Mouse (Mus musculus): ENCODE measurements around the gene Adipor2. TPM values are rescaled to one million over a fixed set of nuclear protein-coding genes. Genes with fewer than 3 reads are reported as not detected.

Gene Adipor2
- polyA plus RNA-seq, 1 experiment from 2014 or later, result 37.1 TPM

DNA sequence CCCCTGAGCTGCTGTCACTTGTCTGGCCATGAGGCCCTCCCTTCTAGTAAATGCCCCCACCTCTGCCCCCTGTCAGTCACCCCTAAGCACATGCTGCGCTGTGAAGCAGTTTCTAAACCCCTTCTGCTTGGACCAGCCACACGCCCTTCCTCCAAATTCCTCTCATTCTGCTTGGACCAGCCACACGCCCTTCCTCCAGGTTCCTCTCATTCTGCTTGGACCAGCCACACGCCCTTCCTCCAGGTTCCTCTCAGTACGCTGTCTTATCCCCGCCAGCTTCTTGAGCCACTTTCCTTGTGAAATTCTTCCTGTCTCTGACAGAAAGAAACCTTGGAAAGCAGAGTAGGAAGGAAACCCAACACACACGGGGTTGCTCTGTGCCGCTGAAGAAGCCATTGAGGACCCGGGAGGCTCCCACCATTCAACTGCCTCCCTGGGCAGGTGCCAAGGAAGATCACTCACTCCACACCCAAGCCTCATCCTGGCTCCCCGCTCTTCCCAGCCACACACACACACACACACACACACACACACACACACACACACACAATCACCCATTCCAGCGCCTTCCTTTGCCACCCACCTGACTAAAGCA lies 88.9 kb downstream of the Adipor2 start:
- Histone ChIP-seq H3K36me3 (replicated peaks) (no peaks in the 10 kb centered on the region), H3K4me1 (peaks cover 49% of the 10 kb centered on the region), H3K4me3 (no peak overlapping the region), H3K27me3 (ENCODE audit: poor library complexity, severe bottlenecking) (peaks cover 92% of the 10 kb centered on the region), H3K27ac (no peak overlapping the region), H3K9me3 (no peaks in the 10 kb centered on the region)
- 12% methylated on average over 10 of the region's 11 CpGs for WGBS
- no peak for DNase-seq (ENCODE audit: extremely low spot score, low spot score)

DNA sequence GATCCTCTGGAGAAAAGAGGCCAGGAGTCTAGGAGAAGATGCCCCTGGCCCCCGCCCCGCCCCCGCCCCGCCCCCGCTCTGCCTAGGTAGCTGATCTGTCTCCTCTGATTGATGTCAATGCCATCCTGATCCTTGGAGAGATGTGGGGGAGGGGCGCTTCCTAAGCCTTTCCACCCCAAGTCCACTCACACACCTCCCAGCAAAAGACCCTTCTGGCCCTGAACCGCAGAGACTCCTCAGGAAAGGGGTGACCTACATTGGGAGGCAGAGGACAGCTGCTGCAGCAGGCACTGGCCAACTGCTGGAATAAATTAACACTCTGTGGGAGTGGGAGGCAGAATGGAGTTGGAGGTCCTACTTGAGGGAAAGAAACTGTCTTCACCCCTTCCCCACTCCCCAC lies 91.0 kb downstream of the Adipor2 start:
- no peaks in the 10 kb centered on the region for H3K36me3 ChIP-seq (replicated peaks)
- H3K4me3 ChIP-seq, result no peak overlapping the region
- peaks cover 79% of the 10 kb centered on the region for H3K27me3 ChIP-seq (ENCODE audit: poor library complexity, severe bottlenecking)
- WGBS, result 43% methylated on average over 7 of the region's 7 CpGs
- DNase-seq (ENCODE audit: extremely low spot score, low spot score), result no peak
- peaks cover 42% of the 10 kb centered on the region for H3K4me1 ChIP-seq
- no peaks in the 10 kb centered on the region for H3K9me3 ChIP-seq
- no peak overlapping the region for H3K27ac ChIP-seq

DNA sequence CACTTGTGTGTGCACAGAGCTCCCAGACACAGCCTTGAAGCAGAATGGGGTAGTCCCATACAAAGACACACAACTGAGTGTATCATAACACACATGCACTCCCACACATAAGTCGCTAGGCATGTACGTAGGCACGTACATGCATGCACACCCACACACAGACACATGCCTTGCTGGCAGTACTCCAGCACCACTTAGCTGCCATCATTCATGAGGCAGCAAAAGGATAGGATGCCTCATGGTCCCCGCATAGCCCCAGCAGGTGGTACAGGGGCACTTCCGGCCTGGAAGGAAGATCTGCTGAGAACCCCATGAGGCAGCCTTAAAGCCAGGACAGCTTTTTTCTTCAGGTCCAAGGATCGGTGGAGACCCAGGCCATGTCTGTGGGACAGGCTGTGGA lies 91.5 kb downstream of the Adipor2 start:
- Histone ChIP-seq H3K4me1 (peaks cover 37% of the 10 kb centered on the region), H3K4me3 (no peak overlapping the region), H3K9me3 (no peaks in the 10 kb centered on the region), H3K27me3 (ENCODE audit: poor library complexity, severe bottlenecking) (peaks cover 73% of the 10 kb centered on the region), H3K27ac (no peak overlapping the region), H3K36me3 (replicated peaks) (no peaks in the 10 kb centered on the region)
- WGBS, result 83% methylated on average over 6 of the region's 6 CpGs
- DNase-seq (ENCODE audit: extremely low spot score, low spot score), result no peak

DNA sequence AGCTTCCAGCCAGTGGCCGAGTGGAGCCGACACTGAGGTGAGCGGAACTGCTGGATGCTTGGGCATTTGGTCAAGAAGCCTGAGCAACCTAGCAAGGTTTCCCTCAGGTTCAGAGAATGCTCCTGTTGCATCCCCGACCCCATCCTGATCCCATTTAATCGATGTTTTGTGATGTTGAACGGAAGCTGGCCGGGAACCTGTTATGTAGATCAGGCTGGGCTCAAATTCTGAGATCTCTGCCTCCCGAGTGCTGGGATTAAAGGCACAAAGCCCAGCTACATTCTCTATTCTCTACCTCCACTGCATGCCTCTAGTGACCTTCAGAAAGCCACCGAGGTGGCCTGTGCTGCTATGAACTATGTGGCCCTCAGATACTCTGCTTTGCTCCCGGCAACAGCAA lies 92.7 kb downstream of the Adipor2 start:
- H3K27me3 ChIP-seq (ENCODE audit: poor library complexity, severe bottlenecking), result peaks cover 61% of the 10 kb centered on the region
- WGBS, result 47% methylated on average over 10 of the region's 10 CpGs
- no peaks in the 10 kb centered on the region for H3K9me3 ChIP-seq
- DNase-seq (ENCODE audit: extremely low spot score, low spot score), result no peak
- H3K27ac ChIP-seq, result no peak overlapping the region
- no peak overlapping the region for H3K4me3 ChIP-seq
- peaks cover 25% of the 10 kb centered on the region for H3K4me1 ChIP-seq
- no peaks in the 10 kb centered on the region for H3K36me3 ChIP-seq (replicated peaks)

DNA sequence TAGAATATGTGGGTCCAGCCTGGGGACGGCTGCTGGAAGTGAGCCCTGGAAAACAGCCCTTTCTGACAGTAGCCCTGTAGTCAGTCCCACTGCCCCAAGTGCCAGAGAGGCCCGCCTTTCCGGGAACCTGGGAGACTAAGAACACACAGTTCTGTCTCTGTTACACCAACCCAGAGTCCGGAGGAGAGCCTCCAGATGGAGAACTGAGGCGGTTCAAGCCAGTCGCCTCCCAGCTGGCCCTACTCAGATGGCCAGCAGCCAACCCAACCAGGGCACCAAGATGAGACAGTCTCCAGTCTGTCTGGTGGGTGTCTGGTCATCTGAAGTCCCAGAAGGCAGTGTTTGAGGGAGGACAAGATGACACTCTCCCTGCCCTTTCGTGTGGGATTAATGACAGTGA lies 95.8 kb downstream of the Adipor2 start:
- Histone ChIP-seq H3K4me3 (no peak overlapping the region), H3K27ac (no peak overlapping the region), H3K4me1 (peaks cover 25% of the 10 kb centered on the region), H3K9me3 (no peaks in the 10 kb centered on the region), H3K36me3 (replicated peaks) (no peaks in the 10 kb centered on the region), H3K27me3 (ENCODE audit: poor library complexity, severe bottlenecking) (peaks cover 31% of the 10 kb centered on the region)
- DNase-seq (ENCODE audit: extremely low spot score, low spot score), result no peak
- WGBS, result 85% methylated on average over 7 of the region's 7 CpGs

DNA sequence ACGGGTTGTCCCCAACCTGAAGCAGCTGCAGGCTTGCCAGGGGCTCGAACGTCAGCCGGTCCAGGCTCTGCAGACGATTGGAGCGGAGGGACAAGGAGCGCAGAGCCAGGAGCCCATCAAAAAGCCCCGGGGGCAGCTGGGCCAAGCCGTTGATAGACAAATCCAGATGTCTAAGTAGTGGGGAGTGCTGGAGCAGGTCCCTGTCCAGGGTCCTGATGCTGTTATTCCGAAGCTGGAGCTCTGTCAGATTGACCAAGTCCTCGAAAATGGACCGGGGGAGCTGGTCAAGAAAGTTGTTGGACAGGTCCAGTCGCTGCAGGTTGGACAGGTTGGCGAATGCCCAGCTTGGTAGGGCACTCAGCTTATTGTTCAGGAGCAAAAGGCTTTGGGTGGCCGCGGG lies 97.0 kb downstream of the Adipor2 start:
- Histone ChIP-seq H3K4me1 (peaks cover 16% of the 10 kb centered on the region), H3K27ac (no peak overlapping the region), H3K27me3 (ENCODE audit: poor library complexity, severe bottlenecking) (peaks cover 18% of the 10 kb centered on the region), H3K9me3 (no peaks in the 10 kb centered on the region), H3K36me3 (replicated peaks) (no peaks in the 10 kb centered on the region), H3K4me3 (no peak overlapping the region)
- peak; percentile 46 for DNase-seq (ENCODE audit: extremely low spot score, low spot score)
- WGBS, result 44% methylated on average over 16 of the region's 16 CpGs

DNA sequence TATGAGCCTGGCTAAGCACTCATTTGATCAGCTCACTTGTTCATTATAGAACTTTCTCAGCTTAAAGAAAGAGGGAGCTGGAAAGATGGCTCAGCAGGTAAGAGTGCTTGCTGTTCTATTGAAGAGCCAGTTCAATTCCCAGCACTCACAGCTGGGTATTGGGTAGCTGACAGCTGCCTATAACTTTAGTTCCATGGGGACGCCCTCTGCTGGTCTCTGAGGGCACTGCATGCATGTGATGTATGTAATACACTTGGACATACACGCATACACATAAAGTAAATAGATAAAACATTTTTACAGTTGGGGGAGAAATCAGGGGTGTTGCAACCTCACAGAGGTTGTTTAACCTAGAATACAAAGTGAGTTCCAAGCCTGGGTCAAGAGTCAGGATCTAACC lies 98.1 kb downstream of the Adipor2 start:
- Histone ChIP-seq H3K9me3 (no peaks in the 10 kb centered on the region), H3K4me1 (peaks cover 25% of the 10 kb centered on the region), H3K27me3 (ENCODE audit: poor library complexity, severe bottlenecking) (peaks cover 14% of the 10 kb centered on the region), H3K36me3 (replicated peaks) (no peaks in the 10 kb centered on the region), H3K27ac (no peak overlapping the region), H3K4me3 (no peak overlapping the region)
- peak; percentile 35 for DNase-seq (ENCODE audit: extremely low spot score, low spot score)
- 86% methylated on average over 2 of the region's 2 CpGs for WGBS

DNA sequence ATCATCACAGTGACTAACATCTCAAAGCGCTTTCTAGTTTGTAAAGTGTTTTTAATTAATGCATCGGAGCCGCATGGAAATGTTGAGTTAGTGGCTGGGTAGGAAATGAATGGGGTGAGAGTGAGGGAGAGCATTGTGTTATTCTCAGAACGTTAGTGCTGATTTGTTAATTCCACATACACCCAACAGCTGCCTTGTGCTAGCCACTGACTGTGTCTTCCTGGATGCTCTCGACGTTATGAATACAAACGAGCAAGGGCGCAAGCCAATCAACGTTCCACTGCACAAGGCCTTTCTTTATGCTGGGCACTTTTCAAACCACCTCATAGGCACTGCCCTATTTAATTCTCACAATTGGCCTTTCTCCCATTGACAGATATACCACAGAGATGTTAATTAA lies 98.8 kb downstream of the Adipor2 start:
- H3K27me3 ChIP-seq (ENCODE audit: poor library complexity, severe bottlenecking), result peaks cover 9% of the 10 kb centered on the region
- H3K9me3 ChIP-seq, result no peaks in the 10 kb centered on the region
- H3K4me3 ChIP-seq, result no peak overlapping the region
- peaks cover 32% of the 10 kb centered on the region for H3K4me1 ChIP-seq
- no peaks in the 10 kb centered on the region for H3K36me3 ChIP-seq (replicated peaks)
- no peak for DNase-seq (ENCODE audit: extremely low spot score, low spot score)
- 57% methylated on average over 9 of the region's 9 CpGs for WGBS
- H3K27ac ChIP-seq, result peak overlapping the region; percentile 74; the same call in 1 of the 2 replicates

DNA sequence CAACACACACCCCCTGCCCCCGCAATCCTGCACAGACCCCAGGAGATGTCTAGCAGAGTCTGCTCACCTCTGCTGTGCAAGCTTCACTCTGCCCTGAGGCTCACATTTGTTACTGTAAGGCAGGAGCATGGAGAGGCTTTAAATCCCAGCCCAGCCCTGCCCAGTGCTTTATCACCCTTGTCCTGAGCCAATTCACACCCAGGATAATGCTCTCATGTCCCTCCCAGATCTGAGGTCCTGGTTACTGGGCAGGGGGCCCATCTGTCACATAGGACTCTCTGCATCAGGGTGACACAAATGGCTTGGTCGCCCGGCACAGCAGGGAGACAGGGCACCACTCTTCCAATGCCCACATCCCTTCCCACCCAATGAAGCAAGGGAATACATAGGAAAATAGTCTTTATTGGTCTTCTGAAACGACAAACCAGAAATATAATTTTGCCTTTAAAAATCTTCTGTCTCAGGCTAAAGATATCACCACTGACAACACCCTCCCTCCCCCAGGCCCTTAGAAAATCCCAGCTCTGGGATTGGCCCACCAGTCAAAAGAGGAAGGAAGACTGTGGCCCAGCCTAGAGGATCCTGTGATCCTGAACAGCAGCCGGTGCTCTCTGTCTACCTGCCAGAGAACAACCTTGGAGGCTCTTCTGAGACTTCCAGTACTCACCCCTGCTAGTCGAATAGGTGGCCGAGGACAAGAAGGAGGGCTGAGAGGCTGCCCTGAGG lies 102.6 kb downstream of the Adipor2 start:
- Histone ChIP-seq H3K27ac (0 out of 2 replicates have a peak overlapping the region, but pooled peaks have one; percentile 13), H3K36me3 (replicated peaks) (no peaks in the 10 kb centered on the region), H3K27me3 (ENCODE audit: poor library complexity, severe bottlenecking) (no peaks in the 10 kb centered on the region), H3K9me3 (no peaks in the 10 kb centered on the region), H3K4me3 (no peak overlapping the region), H3K4me1 (peaks cover 36% of the 10 kb centered on the region)
- DNase-seq (ENCODE audit: extremely low spot score, low spot score), result no peak
- WGBS, result 78% methylated on average over 7 of the region's 7 CpGs

DNA sequence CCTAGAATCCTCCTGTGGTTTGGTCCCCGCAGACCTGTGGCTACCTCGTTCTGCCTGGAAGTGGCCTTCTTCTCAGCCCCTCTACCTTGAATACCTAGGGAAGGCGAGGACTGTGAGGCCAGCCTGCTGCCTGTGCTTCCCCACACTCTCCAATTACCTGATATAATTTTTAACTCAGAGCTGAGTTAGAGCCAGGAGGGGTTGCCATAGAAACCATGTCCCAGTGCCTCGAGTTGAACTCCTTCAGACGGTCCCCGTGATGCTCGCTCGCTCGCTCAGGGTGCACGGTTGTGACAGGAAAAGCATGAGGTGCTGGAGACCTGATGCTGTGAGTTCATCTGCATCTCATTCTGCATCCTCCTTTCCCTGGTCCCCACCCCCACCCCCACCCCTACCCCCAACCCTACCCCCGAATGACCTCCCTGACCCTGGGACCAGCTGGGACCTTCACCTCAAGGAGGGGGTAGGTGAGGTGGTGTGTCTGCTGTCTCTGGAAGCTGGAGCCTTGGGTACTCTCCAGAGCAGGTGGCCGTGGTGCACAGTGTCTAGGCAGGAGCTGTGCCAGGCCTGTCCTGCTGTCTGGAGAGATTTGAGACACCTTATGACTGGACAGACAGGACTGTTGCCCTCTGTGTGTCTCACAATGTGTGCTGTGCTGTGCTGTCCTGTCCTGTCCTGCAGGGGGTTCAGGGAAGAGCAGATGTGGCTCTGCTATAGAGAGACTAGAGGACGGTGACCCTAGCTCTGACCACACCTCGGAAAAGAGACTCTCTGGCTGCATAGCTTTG lies 103.7 kb downstream of the Adipor2 start:
- Histone ChIP-seq H3K27ac (no peak overlapping the region), H3K4me3 (no peak overlapping the region), H3K9me3 (no peaks in the 10 kb centered on the region), H3K36me3 (replicated peaks) (no peaks in the 10 kb centered on the region), H3K4me1 (peaks cover 32% of the 10 kb centered on the region), H3K27me3 (ENCODE audit: poor library complexity, severe bottlenecking) (no peaks in the 10 kb centered on the region; the same call in 1 of the 2 replicates)
- WGBS, result 68% methylated on average over 14 of the region's 14 CpGs
- DNase-seq (ENCODE audit: extremely low spot score, low spot score), result no peak

DNA sequence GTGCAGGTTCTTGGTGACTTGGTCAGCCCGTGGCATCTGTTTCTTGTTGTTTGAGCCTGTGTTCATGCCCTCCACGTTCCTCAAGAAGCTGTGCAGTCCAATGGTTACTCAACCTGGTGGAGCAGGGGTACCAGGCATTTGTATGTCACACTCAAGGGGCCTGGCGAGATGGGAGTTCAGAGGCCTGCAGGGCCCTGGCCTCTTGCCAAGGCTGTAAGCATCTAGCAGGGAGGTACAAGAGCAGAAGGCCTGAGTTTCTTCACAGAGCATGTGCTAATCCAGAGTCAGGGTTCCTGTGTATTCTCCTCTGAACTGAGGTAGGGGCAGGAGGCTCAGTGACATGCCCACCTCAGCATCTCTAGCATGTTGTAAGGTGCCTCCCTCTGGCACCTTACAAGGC lies 104.4 kb downstream of the Adipor2 start:
- Histone ChIP-seq H3K27ac (no peak overlapping the region), H3K36me3 (replicated peaks) (no peaks in the 10 kb centered on the region), H3K9me3 (no peaks in the 10 kb centered on the region), H3K4me1 (peaks cover 25% of the 10 kb centered on the region), H3K27me3 (ENCODE audit: poor library complexity, severe bottlenecking) (no peaks in the 10 kb centered on the region; the same call in 1 of the 2 replicates), H3K4me3 (no peak overlapping the region)
- WGBS, result 86% methylated on average over 3 of the region's 3 CpGs
- no peak for DNase-seq (ENCODE audit: extremely low spot score, low spot score)

DNA sequence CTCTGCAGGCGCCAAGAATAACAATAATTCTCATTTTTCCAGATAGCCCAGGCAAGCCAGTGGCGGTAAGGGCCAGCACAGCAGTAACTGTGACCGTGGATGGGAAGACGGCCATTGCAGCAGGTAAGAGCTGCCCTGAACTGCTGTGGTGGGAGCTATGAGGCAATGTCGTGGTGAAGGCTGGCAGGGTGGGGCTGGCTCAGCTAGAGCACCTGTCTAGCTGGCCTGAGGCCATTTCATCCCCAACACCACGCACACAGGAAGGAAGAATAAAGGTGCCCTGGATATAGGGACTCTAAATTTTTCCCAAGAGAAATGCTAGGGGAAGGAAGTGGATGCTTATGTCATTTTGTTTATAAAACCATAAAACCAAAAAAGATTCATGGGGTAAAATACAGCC lies 105.1 kb downstream of the Adipor2 start:
- peaks cover 23% of the 10 kb centered on the region for H3K4me1 ChIP-seq
- no peak overlapping the region for H3K4me3 ChIP-seq
- no peaks in the 10 kb centered on the region for H3K9me3 ChIP-seq
- H3K27me3 ChIP-seq (ENCODE audit: poor library complexity, severe bottlenecking), result no peaks in the 10 kb centered on the region; the same call in none of the 2 replicates
- no peak for DNase-seq (ENCODE audit: extremely low spot score, low spot score)
- H3K27ac ChIP-seq, result no peak overlapping the region
- WGBS, result 88% methylated on average over 6 of the region's 6 CpGs
- no peaks in the 10 kb centered on the region for H3K36me3 ChIP-seq (replicated peaks)

DNA sequence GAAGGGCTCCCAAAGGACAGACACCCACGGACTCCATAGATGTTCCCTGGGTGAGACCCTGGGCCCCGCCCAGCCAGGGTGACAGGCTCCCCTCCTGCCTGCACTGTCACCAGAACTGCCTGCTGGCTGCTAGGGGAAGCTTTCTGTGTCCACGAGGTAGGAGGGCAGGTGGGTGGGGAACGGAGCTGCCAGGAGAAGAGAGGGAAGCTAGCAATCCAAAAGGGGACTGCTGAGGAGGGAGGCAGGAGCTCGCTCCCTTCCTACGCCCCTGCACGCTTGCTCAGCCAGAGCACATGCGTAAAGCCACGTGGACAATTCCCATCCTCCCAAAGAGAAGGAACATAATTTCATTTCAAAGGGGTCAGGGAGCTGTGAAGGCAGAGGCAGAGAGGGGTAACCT lies 107.3 kb downstream of the Adipor2 start:
- Histone ChIP-seq H3K9me3 (no peaks in the 10 kb centered on the region), H3K36me3 (replicated peaks) (no peaks in the 10 kb centered on the region), H3K27me3 (ENCODE audit: poor library complexity, severe bottlenecking) (no peaks in the 10 kb centered on the region; the same call in none of the 2 replicates), H3K4me1 (peaks cover 21% of the 10 kb centered on the region), H3K4me3 (no peak overlapping the region), H3K27ac (no peak overlapping the region)
- 68% methylated on average over 9 of the region's 9 CpGs for WGBS
- DNase-seq (ENCODE audit: extremely low spot score, low spot score), result no peak
